Mouse (Mus musculus): ENCODE measurements around the gene Klhdc1.

GRCm38 (mm10) chr12:69220613-69221277 is 20.2 kb upstream of the Klhdc1 start:
- no peak for TF ChIP-seq CTCF (IDR thresholded peaks at IDR 0.05; ENCODE audit: extremely low read depth, insufficient read depth, insufficient read length, insufficient replicate concordance)
- TF ChIP-seq POLR2A (IDR thresholded peaks at IDR 0.05; ENCODE audit: low read depth, low read length) = no peak

Data from spleen, adult 2 months (tissue).